Mouse (Mus musculus) Muller cell, postnatal 12 days (primary cell): ENCODE data around the gene Aspscr1.
A peak's percentile ranks its signal among the peaks of the same experiment; 100 is the strongest.

Source experiments
- DNase-seq: peaks from one replicate; pipeline ENCODE4 v3.0.0-alpha.2; 2015; ENCODE audit errors: inconsistent ontology term

The Aspscr1 gene

DNA sequence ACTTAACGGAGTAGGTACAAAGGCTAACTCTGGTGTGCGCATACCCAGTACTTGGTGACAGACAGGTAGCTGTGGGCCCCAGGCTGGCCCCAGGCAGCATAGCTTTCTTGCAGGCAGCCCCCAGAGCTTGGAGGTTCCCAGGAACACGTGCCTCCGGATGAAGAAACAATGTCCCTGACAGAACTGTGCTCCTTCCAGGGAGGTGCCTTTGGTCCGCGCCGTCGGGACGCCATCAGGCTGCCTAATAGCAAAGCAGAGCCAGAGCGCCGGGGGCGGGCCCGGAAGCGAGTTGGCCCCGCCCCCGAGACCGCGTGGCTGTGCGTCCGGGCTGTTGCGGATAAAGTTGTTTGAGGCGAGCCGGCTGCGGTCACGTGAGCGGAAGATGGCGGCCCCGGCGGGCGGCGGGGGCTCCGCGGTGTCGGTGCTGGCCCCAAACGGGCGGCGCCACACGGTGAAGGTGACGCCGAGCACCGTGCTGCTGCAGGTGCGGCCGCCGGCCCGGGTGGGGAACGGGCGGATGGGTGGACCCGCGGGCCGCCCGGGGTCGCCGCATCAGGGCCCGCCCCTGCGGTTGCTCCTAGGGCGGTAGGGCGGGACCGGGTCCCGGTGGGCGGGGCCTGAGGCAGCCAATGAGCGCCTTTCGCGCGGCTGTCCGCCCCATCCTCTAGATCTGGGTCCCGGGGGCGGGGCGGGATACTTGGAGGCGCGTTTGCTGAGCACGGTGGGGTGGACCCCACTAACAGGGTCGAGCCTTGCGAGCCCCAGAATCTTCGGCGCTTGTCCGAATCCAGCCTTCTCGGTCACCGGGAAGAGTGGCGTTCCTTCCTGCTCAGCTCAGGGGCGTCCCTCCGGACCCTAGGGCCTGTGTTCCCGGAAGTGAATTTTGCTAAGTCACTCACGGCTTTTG is at the start of gene Aspscr1:
Gene Aspscr1, plus strand, starts transcription at position 287 of the 907 bp plus-strand sequence.
- peak; percentile 99 for DNase-seq

DNA sequence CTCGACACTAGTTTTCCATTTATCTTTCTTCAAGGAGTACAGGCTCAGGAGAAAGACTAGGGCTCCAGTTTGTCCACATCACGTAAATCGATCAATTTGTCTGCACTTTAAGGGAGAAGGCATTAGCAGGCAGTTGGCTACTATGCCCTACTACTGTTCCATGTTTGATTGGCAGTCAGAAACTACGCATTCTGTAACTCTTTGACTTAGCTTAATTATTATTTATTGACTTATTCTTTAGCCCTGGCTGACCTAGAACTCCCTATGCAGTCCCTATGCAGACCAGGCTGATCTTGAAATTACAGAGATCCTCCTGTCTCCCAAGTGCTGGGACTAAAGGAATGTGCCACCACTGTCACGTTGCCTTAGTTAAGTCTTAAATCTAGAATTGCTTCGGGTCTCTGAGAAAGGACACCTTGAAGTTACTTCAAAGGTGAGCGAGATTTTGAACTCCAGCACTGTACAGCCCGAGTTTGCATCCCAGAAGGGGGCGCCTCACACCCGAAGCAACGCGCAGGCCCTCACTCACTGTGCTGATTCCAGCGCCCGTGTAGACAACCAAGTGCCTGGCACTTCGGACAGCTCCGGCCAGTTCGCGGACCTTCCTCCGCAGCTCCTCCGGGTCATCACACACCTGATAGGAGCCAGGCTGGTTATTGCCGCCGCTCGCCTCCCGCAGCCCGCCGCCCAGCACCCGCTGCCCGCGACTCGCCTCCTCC is 48.7 kb upstream of the Aspscr1 start:
- peak; percentile 71 for DNase-seq

DNA sequence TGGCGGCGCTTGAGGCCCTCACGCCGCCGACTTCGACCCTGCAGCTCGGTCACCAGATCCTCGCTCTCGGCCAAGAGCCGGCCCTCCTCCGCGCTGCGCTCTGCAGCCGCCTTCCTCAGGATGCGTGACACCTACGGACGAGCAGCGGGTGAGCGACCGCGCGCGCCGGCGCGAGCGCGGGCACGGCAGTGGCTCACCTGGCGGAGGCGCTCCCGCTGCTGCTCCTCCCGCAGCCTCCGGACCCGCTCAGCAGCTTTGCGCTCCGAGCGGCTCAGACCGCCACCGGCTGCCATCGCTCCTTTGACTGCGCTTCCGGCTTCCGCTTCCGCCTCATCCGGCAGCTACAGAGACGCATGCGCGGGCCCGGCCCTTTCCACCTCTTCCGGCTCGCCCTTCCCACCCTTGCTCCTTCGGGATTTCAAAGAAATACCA is 48.1 kb upstream of the Aspscr1 start:
- DNase-seq = peak; percentile 81

DNA sequence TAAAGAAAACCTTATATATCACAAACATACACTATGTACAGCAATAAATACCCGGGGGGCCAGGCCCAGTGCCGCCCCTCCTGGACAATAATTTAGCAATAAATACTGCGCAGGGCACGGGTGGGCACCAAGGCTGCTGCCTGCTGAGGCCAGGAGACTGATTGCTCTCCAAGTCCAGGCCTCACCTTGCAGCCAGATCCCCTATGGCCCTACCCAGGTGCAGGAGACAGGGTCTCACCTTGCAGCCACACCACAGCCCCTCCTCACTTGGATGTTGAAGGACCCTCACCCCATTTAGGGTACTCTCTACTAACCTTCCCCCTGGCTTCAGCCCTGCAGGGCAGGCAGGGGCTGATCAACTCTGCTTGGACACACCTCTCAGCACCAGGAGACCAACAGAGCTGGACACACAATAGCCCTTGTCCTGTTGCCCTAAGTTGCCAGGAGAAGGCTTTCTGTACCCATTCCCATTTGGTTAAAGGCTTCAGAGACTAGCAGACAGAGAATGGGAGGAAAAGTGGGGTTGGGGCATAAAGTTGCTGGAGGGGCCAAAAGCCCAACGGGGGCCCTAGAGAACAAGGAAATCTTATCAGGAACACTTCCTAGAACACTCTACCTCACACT is 47.5 kb upstream of the Aspscr1 start, which contains the start of gene Sirt7:
Gene Sirt7, minus strand, starts transcription at position 89 of the 624 bp plus-strand sequence.
- no peak for DNase-seq

DNA sequence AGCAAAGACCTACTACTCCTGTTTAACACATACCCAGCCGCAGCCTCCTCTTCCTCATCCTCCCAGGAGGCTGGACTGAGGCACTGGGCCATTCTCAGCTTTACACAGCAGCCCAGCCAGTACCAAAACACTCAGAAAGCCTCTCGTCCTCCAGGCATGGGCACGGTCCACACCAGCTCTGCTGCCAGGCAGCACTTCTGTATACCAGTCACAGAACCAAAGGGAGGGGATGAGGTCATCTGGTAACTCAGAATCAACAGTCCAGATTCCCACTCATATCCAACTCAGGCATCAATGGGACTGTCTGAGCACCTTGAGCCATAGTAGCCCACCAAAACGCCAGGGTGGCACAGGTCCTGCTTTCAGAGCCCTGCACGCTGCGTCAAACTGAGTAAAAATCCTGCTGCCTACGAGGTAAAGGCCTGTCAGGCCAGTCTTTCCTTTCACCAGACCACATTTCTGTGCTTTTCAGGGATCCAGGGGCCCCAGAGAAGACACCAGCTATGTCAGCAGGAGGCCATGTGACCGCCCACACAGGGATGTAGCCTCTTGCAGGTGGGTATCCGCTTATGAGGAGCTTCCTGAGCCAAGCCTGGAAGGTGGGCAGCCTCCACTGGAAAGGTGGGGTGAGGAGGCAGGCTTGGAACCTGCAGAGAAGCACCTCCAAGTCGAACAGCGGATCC is 45.8 kb upstream of the Aspscr1 start:
- no peak for DNase-seq

DNA sequence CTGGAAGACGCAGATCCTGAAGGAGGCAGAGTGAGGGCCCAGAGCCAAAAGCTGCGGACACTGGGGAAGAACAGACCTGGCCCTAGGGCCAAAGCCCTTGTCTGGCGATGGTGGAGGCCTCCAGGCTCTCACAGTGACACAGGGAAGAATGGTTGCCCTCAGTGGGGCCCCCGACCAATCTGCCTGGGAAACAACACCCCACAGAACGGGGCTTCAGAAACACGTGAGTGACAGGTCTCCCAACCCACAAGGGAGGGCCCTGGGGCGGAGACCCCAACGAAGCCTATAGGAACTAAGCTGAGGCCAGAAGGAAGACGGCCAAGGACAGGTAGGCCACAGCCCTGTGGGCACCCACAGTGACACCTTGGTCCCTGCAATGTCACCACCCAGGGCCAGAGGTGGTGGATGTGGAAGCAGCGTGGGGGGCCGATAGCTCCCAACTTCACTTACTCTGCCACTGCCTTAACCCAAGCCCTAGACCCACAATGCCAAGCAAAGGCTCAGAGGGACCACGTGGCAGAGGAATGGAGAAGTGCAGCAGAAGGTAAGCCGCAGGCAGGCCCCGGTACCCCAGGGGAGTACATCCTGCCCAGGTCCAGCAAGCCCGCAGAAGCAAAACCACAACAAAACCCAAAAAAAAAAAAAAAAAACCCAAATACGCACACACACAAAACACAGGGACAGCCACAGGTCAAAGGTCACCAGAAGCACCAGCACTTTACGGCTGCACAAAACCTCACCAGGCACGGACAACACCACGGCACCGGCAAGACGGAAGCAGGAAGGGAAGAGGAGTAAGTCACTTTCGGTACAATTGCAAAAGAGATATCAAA is 45.1 kb upstream of the Aspscr1 start:
- no peak for DNase-seq

DNA sequence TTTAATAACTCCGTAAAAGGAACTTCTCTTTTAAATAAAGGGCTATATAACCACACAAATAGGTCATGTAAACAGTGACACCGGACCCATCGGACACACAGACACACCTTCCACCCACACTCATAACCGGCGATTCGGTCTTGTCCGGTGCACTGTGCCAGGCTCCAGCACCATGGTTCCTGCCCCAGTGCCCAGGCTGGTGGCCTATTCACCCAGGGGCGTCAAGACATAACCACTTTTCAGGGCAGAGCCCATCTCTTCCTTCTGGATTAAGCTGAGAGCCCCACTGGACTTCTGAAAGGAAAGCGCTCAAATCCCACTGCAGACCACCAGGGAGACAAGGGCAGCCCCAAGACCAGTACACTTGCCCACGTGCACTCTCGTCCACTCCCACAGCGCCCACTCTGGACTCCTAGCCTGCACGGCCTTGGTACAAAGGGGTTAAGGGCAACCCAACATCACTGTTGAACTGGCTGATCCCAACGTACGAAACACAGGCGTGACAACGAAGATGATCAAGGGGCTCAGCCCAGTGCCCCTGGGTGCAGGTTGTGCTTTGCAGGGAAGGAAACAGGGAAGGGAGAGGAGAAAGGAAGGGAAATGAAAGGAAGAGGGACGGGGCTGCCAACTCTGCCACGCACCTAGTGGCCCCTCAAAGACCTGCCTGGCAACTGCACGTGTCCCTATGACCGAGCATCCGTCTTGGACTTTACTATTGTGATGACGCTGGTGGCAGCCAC is 44.0 kb upstream of the Aspscr1 start:
- DNase-seq = no peak

DNA sequence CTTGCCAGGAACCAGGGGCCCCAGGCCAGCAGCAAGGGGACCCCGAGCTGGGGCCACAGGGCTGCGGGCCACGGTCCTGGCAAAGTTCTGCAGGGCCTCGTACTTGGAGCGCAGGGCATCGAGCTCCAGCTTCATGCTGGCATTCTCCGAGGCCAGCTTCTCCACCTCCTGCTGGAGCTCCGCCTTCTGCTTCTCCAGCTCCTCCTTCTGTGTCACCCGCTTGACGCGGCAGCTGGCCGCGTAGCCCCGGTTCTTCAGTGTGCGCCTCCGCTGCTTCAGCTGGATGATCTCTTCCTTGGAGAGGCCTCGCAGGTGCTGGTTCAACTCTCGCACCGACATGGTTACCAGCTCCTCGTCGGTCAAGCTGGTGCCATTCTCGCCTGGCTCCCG is 43.4 kb upstream of the Aspscr1 start:
- DNase-seq = no peak

DNA sequence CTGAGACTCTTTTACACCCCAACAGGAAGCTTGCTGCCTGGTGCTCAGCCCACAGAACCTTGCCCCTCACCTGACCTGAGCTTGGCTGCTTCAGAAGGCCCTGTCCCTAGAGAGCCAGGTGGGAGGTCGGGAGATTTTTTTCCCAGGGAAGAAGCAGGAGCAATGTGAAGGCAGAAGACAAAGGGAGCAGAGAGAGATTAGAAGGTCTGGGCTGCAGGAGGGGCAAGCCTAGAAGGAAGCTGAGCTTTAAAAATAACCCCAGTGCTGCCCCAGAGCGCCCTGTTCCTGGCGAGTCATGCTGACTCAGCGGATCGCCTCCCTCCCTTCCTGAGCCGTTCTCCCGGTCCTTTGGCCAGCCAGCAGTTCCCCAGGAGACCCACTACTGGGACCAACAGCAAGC is 42.9 kb upstream of the Aspscr1 start:
- peak; percentile 46 for DNase-seq

DNA sequence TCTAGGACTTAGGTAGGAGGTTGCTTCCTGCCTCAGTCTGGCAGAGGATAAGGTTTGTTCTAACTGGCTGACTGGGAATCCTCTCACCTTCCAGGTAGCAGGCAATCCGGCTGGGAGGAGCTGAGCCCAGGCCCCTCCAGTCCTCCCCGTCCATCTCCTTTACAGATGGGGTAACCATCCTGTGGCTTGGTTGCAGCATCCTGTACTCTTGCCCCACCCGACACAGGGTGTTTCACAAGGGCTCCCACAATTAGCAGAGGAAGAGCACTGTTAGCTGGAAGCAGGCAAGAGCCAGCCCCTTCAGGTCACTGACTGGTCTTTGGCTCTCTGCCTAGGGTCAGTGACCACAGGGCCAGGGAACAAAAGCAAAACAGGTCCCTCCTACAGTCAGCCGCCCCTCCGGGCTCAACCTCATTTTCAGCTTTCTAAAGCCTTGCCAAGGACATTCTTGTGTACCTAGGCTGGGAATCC is 42.3 kb upstream of the Aspscr1 start:
- peak; percentile 82 for DNase-seq

DNA sequence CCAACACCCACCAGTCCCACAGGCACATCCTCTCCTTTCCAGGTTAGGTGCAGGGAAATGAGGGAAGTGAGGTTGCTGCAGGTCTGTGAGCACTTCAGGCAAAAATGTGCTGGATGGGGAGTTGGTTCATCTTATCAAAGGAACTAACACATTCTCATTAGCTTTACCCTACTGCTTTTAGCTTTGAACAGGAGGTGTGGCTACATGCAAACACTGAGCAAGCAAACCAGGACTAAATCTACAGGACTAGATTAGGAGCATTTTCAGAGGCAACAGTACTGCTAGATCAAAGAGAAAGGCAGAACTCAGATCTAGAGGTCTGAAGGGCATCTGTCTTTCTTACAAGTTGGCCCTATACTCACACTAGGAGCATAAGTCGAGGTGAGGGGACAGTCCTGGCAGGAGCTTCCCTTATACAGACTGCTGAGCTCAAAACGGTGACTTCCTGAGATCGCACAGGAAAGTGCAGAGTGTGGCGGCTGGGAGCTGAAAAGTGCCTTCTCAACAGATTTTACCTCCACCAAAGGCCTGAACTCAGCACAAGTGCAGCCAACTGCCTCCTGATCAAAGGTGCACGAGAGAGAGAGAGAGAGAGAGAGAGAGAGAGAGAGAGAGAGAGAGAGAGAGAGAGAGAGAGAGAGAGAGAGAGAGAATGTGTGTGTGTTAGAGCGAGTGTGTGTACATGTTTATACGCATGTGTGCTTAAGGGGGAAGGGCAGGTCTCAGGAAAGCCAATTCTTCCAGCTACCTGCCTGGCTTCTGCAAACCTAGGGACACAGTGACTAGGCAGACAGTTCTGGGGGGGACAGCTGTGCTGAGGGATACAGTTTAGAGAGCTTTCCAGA is 41.7 kb upstream of the Aspscr1 start:
- no peak for DNase-seq

DNA sequence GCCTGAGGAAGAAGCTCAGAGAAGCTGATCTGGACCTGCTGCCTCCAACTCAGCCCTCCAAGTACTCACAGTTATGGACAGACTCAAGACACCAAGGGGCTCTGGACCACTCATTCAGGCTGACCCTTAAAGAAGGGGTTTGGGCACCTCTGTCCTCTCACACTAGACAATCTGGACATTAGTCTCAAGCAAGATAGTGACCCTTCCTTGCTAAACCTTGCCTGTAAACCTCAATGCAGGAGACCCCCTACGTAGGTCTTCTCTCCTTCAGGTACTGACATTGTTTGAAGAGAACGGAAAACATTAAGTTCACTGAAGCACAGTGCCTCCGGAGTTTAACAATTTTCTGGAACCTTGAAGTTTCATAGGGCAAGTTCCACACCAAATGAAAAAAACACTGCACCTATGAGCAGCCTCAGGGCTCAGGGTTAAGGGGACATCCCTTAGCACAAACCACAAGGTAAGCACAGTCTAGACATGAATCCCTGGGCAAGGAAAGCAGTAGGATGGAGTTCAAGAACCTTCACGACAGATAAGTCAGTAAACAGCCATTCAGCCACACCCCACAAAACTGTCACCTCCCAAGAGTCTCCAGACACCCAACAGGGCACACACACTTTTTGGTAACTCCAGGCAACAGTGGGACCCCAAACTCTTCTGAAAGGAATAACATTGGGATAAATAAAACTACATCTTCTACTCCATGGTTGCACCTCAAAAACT is 40.9 kb upstream of the Aspscr1 start:
- no peak for DNase-seq

DNA sequence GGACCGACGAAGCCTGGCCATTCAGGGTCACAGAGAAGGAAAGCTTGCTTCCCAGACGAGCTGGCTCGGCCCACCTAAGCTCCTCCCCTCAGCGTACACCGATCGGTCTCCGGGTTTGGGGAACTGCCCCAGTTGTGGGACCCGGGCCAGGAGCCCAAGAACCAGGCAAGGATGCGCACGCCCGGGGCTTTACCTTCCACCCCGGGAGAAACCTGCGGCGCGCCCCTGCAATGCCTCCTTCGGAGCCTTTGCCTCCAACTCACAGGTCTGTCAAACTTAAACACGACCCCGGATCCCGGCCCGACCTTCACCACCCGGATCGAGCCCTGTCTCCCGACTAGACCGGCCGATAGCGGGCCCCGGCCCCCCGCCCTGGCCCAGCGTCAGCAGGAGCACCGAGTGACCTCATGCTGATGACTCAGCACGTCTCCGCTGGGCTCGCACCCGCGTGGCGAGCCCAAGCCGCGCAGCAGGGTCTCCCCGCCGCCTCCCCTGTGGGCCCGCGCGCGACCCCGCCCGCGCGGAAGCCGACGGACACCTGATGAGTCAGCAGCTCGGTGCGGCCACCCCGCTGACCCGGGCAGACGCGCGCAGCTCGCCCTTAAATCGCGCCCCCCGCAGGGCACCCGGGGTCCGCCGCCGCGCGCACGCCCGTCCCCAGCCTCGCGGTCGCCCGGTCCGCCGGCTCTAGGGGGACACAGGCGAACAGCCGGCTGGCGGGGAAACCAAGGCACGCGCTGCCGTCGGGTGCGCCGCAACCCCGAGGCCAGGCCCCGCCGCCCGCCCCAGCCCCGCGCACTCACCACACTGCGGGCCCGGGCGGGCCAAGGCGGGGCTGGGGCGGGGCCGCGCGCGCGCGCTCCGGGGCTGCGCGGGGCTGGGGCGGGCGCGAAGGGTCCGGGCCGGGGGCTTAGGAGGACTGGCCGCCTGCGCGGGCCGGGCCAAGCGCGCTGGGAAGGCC is 39.9 kb upstream of the Aspscr1 start:
- DNase-seq = peak; percentile 88

DNA sequence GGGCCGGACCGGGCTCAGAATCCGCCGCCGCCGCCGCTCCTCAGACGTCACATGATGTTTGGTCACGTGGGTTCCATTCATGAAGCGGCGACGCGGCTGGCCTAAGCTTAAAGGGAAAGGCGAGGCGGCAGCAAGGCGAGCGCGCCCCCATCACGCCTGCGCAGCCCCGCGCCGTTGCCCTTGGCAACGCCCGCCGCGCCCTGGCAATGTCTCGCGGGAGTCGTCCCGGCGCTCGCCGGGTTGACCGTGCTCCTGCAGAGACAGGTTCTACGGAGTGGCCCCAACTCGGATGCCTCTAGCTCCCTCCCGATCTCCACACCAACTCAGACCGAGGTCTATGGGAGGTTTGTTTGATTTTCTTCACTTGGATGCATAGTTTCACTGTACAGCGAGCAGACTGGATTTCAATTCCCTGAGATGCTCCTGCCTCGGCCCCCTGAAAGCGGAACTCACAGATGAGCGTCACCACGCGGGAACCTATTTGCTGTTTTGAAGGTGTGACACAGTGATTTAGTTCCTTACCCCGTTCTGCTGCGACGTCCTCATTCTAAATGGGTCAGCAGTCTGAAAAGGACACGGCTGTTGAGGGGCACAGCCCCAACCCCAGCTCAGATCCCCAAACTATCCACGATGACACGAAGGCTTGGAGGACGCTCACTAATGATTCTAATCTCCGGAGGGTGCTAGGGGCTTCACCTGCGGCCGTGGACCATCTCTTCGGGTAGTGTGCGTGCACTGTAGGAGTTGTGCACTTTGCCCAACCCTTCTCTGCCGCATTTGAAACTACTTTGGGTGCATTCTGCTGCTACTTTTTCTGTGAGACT is 39.0 kb upstream of the Aspscr1 start, which contains the start of gene Mafg:
Gene Mafg, minus strand, starts transcription at position 81 of the 824 bp plus-strand sequence.
- DNase-seq = peak; percentile 95

DNA sequence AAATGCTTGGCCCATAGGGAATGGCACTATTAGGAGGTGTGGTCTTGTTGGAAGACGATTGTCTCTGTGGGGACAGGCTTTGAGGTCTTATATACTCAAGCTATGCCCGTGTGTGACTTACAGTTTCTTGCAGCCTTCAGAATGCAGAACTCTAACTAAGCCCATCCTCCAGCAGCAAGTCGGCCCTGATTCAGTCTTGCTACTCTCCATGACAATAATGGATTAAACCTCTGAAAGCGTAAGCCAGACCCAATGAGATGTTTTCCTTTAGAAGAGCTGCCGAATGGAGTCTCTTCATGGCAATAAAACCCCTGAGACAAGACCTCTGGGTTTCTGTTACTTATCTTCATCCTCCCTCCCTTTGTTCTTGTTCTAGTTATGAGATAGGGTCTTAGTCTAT is 38.0 kb upstream of the Aspscr1 start:
- DNase-seq = no peak

DNA sequence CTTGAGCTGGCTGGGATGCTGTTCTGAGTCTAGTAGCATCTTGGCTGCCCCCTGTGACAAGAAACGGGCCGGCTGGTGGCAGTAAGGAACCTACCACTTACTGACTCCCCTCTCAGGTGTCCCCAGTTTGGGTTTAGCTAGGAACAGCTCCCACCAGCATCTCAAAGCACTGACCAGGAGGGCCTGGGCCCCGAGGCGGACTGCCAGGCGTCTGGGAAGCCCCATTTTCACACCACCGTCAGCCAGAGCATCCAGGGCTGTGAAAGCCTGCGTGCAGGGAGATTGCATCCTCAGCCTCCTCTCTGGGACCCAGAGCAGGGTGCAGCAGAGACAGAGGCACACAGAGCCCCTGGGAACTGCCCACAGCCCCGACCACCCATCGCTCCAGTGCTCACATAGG is 31.5 kb upstream of the Aspscr1 start:
- DNase-seq = no peak
